Mouse (Mus musculus) C2C12 (cell line): Measurements from ENCODE around the gene C130060K24Rik.

Source experiments
- CTCF ChIP-seq: IDR thresholded peaks from one replicate; pipeline ENCODE4 v1.5.1; 2011; ENCODE audit not compliant: control insufficient read depth, insufficient read depth, insufficient read length
- MAX ChIP-seq: IDR thresholded peaks from one replicate; pipeline ENCODE4 v1.6.1; 2011; ENCODE audit warnings: mild to moderate bottlenecking, control low read depth
- MYOD1 ChIP-seq: IDR thresholded peaks from one replicate; pipeline ENCODE4 v1.6.1; 2011; ENCODE audit warnings: low read depth; ENCODE audit not compliant: control insufficient read depth, insufficient read length

- TF ChIP-seq CTCF (no peak), MYOD1 (no peak), MAX (no peak)
These were observed 84.4 kb downstream of the C130060K24Rik start for GRCm38 (mm10) chr6:65465294-65465693.
